Mouse (Mus musculus) thymus, postnatal 0 days (tissue): ENCODE measurements at regions not wholly inside any gene's neighbourhood (a gene's known extent, or its start where the extent isn't known, plus 50 kb on each side); places are given as distances from the start of the nearest gene placed in this dataset.

Experiments
- DNase-seq: peaks from one replicate; pipeline ENCODE4 v3.0.0-alpha.2; 2015; ENCODE audit warnings: low spot score

DNA sequence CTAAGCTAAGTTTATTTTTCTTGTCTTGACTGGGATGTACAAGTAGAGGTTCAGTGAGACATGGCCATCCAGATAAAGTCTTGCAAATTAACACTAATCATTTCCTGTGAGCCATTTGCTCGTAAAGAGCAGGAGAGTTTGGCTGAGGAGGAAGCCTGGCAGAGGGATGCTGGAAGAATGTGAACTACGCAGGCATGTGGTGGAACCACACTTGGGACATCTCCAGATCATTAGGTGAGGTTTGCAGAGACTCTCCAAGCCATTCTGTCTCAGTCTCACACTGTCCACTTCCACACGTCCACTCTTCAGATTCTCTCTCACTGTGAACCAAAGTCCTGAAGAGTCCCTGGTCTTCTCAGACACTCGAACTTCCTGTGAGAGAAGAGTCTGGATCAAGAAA lies 256.3 kb downstream of the Dysf start:
- DNase-seq: no peak

- no peak for DNase-seq
Observed at GRCm38 (mm10) chr6:84263686-84264085, 255.3 kb downstream of the Dysf start.

GRCm38 (mm10) chr6:84262766-84263165 lies 254.4 kb downstream of the Dysf start:
- no peak for DNase-seq

- DNase-seq: no peak
Observed at GRCm38 (mm10) chr6:84261483-84261882, 253.1 kb downstream of the Dysf start.
